Mouse (Mus musculus): ENCODE measurements around the gene Lrmda.

Gene Lrmda

GRCm38 (mm10) chr14:22608599-22608998, 589.1 kb downstream of the Lrmda start:
- DNase-seq: no peak

- DNase-seq: no peak
These were observed 590.0 kb downstream of the Lrmda start for GRCm38 (mm10) chr14:22609261-22610245.

GRCm38 (mm10) chr14:22611011-22611410, 591.5 kb downstream of the Lrmda start:
- DNase-seq: no peak

- no peak for DNase-seq
These were observed 600.7 kb downstream of the Lrmda start for GRCm38 (mm10) chr14:22620191-22620590.

- DNase-seq: no peak
These were observed 602.4 kb downstream of the Lrmda start for GRCm38 (mm10) chr14:22621941-22622340.

GRCm38 (mm10) chr14:22627105-22627829, 607.8 kb downstream of the Lrmda start:
- no peak for DNase-seq

- DNase-seq: no peak
These were observed 610.9 kb downstream of the Lrmda start for GRCm38 (mm10) chr14:22630361-22630867.

- no peak for DNase-seq
These were observed 614.1 kb downstream of the Lrmda start for GRCm38 (mm10) chr14:22633612-22634011.

- no peak for DNase-seq
These were observed 624.0 kb downstream of the Lrmda start for GRCm38 (mm10) chr14:22643494-22643893.

- DNase-seq: no peak
These were observed 628.5 kb downstream of the Lrmda start for GRCm38 (mm10) chr14:22647879-22648611.

GRCm38 (mm10) chr14:22649411-22649911, 629.9 kb downstream of the Lrmda start:
- no peak for DNase-seq

GRCm38 (mm10) chr14:22649985-22650984, 630.8 kb downstream of the Lrmda start:
- DNase-seq: no peak

GRCm38 (mm10) chr14:22651131-22651952, 631.8 kb downstream of the Lrmda start:
- no peak for DNase-seq

GRCm38 (mm10) chr14:22662496-22662895, 643.0 kb downstream of the Lrmda start:
- DNase-seq: no peak

GRCm38 (mm10) chr14:22666437-22666836, 646.9 kb downstream of the Lrmda start:
- DNase-seq: no peak

- DNase-seq: no peak
These were observed 648.8 kb downstream of the Lrmda start for GRCm38 (mm10) chr14:22668302-22668701.

GRCm38 (mm10) chr14:22668711-22669110, 649.2 kb downstream of the Lrmda start:
- DNase-seq: no peak

- DNase-seq: no peak
These were observed 654.1 kb downstream of the Lrmda start for GRCm38 (mm10) chr14:22673581-22673980.

GRCm38 (mm10) chr14:22679008-22679704, 659.6 kb downstream of the Lrmda start:
- DNase-seq: no peak
